Mouse (Mus musculus) liver, embryonic 15.5 days (tissue): ENCODE data around the gene Zbtb45. TPM values are rescaled to one million over a fixed set of nuclear protein-coding genes. Genes with fewer than 3 reads are reported as not detected.

Experiments used
- ATAC-seq: fragments of 200-750 bp; cut with Nextera tagmentation; 2 replicates; pipeline ENCODE4 v1.8.0; 2017; ENCODE audit warnings: moderate number of reproducible peaks, mild to moderate bottlenecking, moderate library complexity; ENCODE audit not compliant: insufficient read depth
- H3K27ac ChIP-seq: fragments of 300-500 bp; sonication (generic); replicated peaks from 2 replicates; pipeline ENCODE4 v1.5.1; 2015; ENCODE audit warnings: mild to moderate bottlenecking, inconsistent platforms
- H3K27me3 ChIP-seq: fragments of 300-500 bp; sonication (generic); 2 replicates; pipeline ENCODE4 v1.6.1; 2015; ENCODE audit warnings: mild to moderate bottlenecking, inconsistent platforms
- H3K36me3 ChIP-seq: fragments of 300-500 bp; sonication (generic); replicated peaks from 2 replicates; pipeline ENCODE4 v1.6.1; 2015; ENCODE audit warnings: moderate library complexity, mild to moderate bottlenecking, inconsistent platforms
- H3K4me1 ChIP-seq: fragments of 300-500 bp; sonication (generic); replicated peaks from 2 replicates; pipeline ENCODE4 v1.6.1; 2015; ENCODE audit warnings: inconsistent platforms
- H3K4me2 ChIP-seq: fragments of 300-500 bp; sonication (generic); 2 replicates; pipeline ENCODE4 v1.6.1; 2015; ENCODE audit warnings: moderate library complexity, mild to moderate bottlenecking, inconsistent platforms
- H3K4me3 ChIP-seq: fragments of 300-500 bp; sonication (generic); replicated peaks from 2 replicates; pipeline ENCODE4 v1.5.1; 2015; ENCODE audit warnings: mild to moderate bottlenecking, inconsistent platforms
- H3K9ac ChIP-seq: fragments of 300-500 bp; sonication (generic); 2 replicates; pipeline ENCODE4 v1.6.1; 2015; ENCODE audit warnings: moderate library complexity, mild to moderate bottlenecking, inconsistent platforms
- H3K9me3 ChIP-seq: fragments of 300-500 bp; sonication (generic); replicated peaks from 2 replicates; pipeline ENCODE4 v1.6.1; 2016; ENCODE audit warnings: inconsistent platforms
- WGBS: fragments of 180-500 bp; shearing (Covaris S2); methylation state at CpG from one replicate; pipeline ENCODE4 v1.1.7; 2015; ENCODE audit warnings: mixed read lengths; ENCODE audit not compliant: insufficient replicate concordance; 5-methylcytosine and 5-hydroxymethylcytosine counted together
- polyA plus RNA-seq: library from polyadenylated mRNA; unstranded; fragments of >200 nt; fragmentation: Nextera tagmentation; extraction: Ambion mirVana; gene quantifications from 2 replicates; pipeline ENCODE4 v1.2.1, GENCODE M21; 2015

Zbtb45 gene
- polyA plus RNA-seq, 1 experiment from 2014 or later: 11.8 TPM

DNA sequence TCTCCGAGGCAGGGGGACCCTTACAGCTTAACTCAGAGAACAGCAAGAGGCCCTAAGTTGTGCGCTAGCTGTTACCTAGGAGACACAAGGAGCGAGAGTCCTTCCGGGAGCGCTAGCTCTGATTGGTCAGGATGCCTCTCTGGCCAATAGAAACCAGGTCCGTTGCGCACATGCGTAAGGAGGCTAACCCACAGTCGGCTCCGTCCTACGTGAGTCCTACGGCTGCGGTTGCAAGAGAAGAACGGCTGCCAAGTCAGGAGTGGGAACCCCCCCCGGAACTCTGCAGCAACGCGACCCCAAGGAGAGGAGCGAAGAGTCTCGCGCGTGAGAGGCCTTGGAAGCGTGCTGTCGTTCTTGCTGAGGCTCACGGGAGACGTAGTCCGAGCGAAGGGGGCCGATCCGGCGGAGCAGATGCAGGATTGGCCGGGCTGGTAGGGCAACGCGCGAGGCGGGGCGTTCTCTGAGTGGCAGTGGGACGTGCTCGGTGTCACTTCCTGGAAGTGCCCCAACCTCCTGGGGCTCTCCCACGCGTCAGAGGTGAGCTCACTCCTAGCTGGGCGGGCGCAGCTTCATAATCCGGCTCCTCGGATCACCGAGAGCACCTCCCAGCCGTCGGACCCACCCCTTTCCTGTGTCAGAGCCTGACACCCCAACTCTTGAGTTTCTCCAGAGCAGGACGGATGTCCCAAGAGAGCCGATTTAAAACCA lies 32.0 kb downstream of the Zbtb45 start, which contains the start of gene Zfp446:
Zfp446 (plus strand) TSS at position 167 of the 708 bp plus-strand sequence.
- Histone ChIP-seq H3K4me3 (peak within 1 kb of the TSS; percentile 67), H3K36me3 (no peaks in the 10 kb centered on the region), H3K4me2 (peak within 1 kb of the TSS; percentile 96), H3K4me1 (peaks cover 28% of the 10 kb centered on the region), H3K9ac (peak within 1 kb of the TSS; percentile 78), H3K27ac (peak within 1 kb of the TSS; percentile 93), H3K27me3 (no peaks in the 10 kb centered on the region), H3K9me3 (no peaks in the 10 kb centered on the region)
- under 1% methylated on average over 49 of the region's 49 CpGs for WGBS
- ATAC-seq: peak; percentile 99

DNA sequence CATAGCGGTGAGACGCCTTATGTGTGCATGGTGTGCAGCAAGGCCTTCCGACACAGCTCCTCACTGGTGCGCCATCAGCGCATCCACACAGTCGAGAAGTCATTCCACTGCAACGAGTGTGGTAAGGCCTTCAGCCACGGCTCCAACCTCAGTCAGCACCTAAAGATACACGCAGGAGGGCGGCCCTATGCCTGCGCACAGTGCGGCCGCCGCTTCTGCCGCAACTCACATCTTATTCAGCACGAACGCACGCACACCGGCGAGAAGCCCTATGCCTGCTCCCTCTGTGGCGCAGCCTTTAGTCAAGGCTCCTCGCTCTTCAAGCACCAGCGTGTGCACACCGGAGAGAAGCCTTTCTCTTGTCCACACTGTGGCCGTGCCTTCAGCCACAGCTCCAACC lies 38.9 kb downstream of the Zbtb45 start:
- H3K9me3 ChIP-seq: no peaks in the 10 kb centered on the region
- no peak overlapping the region for H3K27ac ChIP-seq
- H3K4me3 ChIP-seq: no peak overlapping the region
- H3K27me3 ChIP-seq: no peaks in the 10 kb centered on the region
- no peak for ATAC-seq
- peaks cover 31% of the 10 kb centered on the region for H3K4me1 ChIP-seq
- 88% methylated on average over 25 of the region's 25 CpGs for WGBS
- H3K9ac ChIP-seq: no peak overlapping the region
- peaks cover 37% of the 10 kb centered on the region for H3K36me3 ChIP-seq
- H3K4me2 ChIP-seq: no peak overlapping the region

DNA sequence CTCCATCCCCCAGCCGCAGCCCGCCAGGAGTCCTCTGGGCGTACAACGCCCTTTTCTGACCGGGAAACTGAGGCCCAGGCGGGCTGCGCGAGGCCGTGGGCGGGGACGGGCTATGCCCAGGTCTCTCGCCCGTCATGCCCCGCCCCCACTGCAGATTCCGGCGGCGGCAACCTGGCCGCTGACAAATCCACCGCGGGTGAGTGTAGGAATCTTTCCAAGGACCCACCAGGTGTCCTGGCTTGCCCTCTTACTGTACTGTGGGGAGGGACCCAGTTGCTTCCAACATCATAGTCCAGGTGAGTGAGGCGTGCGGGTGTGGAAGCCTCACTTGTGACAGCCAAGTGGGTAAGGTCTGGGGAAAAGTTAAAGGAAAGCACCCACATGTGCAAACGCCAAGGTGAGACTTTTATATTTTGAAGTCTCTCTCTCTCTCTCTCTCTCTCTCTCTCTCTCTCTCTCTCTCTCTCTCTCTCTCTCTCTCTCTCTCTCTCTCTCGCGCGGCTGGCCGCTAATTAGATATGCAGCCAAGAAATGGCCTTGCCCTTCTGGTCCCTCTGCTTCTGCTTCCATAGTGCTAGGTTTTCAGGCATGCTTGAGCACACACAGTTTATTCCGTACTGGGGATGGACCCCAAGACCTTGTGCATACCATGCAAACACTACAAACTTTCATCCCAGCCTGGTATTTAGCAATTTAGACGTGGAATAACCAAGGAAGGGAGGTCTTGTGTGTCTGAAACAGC lies 43.6 kb downstream of the Zbtb45 start:
- no peaks in the 10 kb centered on the region for H3K9me3 ChIP-seq
- peak overlapping the region; percentile 73 for H3K4me3 ChIP-seq
- H3K27me3 ChIP-seq: no peaks in the 10 kb centered on the region
- WGBS: 1% methylated on average over 29 of the region's 29 CpGs
- peak overlapping the region; percentile 78 for H3K9ac ChIP-seq
- peak overlapping the region; percentile 96 for H3K4me2 ChIP-seq
- H3K27ac ChIP-seq: peak overlapping the region; percentile 89
- H3K36me3 ChIP-seq: peaks cover 28% of the 10 kb centered on the region
- H3K4me1 ChIP-seq: peaks cover 55% of the 10 kb centered on the region
- peak; percentile 86 for ATAC-seq

DNA sequence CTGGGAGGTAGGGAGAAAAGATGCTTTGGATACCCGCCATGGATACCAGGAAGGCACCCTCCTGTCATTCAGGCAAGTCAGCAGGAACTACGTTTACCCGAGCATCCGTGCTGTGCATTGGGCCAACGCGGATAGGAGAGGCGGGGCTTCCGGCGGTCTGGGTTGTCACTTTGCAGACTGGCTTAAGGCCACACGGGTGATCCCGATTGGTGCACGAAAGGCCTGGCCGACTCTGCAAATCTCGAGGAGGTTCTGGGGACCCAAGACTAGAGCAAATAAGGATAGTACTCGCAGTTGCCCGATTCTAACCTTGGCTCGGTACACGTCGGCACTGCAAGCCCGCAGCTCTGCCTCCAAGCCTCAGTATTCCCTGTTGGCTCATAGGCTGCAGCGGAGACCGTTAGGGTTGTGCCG lies 44.1 kb downstream of the Zbtb45 start, which contains the start of gene Zfp324:
Zfp324 (plus strand) TSS at position 161 of the 414 bp plus-strand sequence.
- H3K4me1 ChIP-seq: peaks cover 59% of the 10 kb centered on the region
- H3K27me3 ChIP-seq: no peaks in the 10 kb centered on the region
- H3K27ac ChIP-seq: peak within 1 kb of the TSS; percentile 89
- H3K9ac ChIP-seq: peak within 1 kb of the TSS; percentile 78
- WGBS: under 1% methylated on average over 23 of the region's 23 CpGs
- peak within 1 kb of the TSS; percentile 73 for H3K4me3 ChIP-seq
- H3K9me3 ChIP-seq: no peaks in the 10 kb centered on the region
- ATAC-seq: peak; percentile 91
- H3K4me2 ChIP-seq: peak within 1 kb of the TSS; percentile 96
- peaks cover 22% of the 10 kb centered on the region for H3K36me3 ChIP-seq

DNA sequence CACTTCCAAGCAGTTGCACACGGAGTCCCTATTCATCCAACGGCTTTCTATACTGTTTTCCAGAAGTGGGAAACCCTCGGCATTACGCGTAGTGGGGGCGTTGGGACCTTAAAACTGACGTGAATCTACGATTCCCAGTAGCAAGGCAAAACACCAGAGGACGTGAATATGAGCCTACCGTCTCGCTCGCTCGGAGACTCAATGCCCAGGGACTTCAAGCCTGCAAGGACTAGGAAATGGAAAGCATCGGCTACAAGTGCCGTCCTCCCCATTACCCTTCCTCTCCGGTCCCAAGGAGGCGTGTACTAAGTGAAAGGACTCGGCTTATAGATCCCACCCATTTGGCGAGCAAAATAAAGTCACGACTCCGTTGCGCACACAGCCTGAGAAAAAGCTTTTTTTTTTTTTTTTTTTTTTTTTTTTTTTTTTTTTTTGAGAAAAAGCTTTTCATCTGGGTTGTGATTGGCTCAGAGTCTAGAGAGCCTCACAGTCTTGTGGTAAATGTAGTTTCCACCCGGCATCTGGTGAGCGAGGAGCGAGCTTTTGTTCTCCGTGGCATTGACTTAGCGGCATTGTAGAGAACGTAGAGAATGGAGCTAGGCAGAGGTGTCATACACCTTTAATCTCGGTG lies 48.2 kb downstream of the Zbtb45 start:
- H3K27ac ChIP-seq: peak overlapping the region; percentile 72
- peaks cover 42% of the 10 kb centered on the region for H3K4me1 ChIP-seq
- ATAC-seq: peak; percentile 23; the same call in 1 of the 2 replicates
- 2% methylated on average over 29 of the region's 29 CpGs for WGBS
- H3K9ac ChIP-seq: peak overlapping the region; percentile 66
- H3K4me3 ChIP-seq: peak overlapping the region; percentile 66
- no peaks in the 10 kb centered on the region for H3K9me3 ChIP-seq
- no peaks in the 10 kb centered on the region for H3K27me3 ChIP-seq
- H3K36me3 ChIP-seq: no peaks in the 10 kb centered on the region
- H3K4me2 ChIP-seq: peak overlapping the region; percentile 79

DNA sequence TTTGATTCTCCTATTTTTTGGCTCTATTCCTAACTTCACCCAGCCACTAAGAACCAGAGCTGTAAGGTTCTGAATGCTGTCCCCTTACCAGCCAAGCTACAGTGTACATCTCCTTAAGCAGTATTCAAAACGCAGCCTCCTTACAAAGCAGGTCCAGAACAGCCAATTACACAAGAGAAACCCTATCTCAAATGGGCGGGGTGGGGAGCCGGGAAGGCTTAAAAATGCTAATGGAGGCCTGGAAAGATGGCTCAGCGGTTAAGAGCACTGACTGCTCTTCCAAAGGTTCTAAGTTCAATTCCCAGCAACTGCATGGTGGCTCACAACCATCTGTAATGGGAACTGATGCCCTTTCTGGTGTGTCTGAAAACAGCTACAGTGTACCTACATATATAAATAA lies 50.1 kb downstream of the Zbtb45 start:
- no peaks in the 10 kb centered on the region for H3K36me3 ChIP-seq
- H3K4me3 ChIP-seq: no peak overlapping the region
- 36% methylated on average over 4 of the region's 4 CpGs for WGBS
- H3K4me1 ChIP-seq: peaks cover 26% of the 10 kb centered on the region
- no peak overlapping the region for H3K4me2 ChIP-seq
- H3K27ac ChIP-seq: no peak overlapping the region
- H3K9ac ChIP-seq: no peak overlapping the region
- H3K27me3 ChIP-seq: no peaks in the 10 kb centered on the region
- no peak for ATAC-seq
- no peaks in the 10 kb centered on the region for H3K9me3 ChIP-seq

DNA sequence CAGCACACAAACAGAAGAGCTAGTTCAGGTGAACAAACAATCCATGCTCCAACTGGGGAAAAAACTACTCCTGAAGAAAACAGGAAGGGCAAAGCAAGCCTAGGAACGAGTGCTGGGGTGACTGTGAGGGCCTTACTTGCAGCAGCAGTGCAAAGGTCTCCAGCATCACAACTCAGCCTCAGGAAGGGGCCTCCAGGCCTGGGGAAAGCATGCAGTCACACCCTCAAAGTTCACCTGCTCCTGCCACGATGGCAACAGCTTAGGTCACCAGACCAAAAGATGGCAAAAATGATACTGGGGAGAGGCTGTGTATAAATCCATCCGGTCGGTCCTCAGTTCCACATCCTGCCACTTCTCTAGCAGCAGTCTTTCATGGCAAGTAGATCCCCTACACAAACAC lies 50.9 kb downstream of the Zbtb45 start:
- ATAC-seq: no peak
- no peak overlapping the region for H3K9ac ChIP-seq
- no peak overlapping the region for H3K4me2 ChIP-seq
- H3K4me1 ChIP-seq: peaks cover 22% of the 10 kb centered on the region
- WGBS: 60% methylated on average over 4 of the region's 4 CpGs
- H3K27ac ChIP-seq: no peak overlapping the region
- H3K27me3 ChIP-seq: no peaks in the 10 kb centered on the region
- no peak overlapping the region for H3K4me3 ChIP-seq
- no peaks in the 10 kb centered on the region for H3K9me3 ChIP-seq
- H3K36me3 ChIP-seq: no peaks in the 10 kb centered on the region

DNA sequence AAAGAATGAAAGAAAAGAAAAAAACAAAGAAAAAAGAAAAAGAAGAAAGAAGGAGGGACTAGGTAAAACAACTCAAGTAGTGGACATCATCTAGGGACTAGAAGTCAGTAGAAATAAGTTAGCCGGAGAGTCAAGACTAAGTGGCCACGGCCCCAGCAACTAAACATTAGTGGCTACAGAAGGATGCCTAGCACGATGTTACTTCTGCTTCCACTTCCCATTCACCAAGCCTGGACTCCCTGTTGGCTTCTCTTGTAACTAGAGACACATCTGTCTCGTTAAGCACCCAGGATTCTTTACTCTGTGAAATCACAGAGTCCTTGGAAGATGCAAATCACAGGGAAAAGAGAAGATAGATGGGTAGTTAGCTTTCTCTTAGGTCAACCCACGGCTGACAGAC lies 52.3 kb downstream of the Zbtb45 start:
- Histone ChIP-seq H3K27me3 (no peaks in the 10 kb centered on the region), H3K4me3 (no peak overlapping the region), H3K4me1 (peaks cover 18% of the 10 kb centered on the region), H3K4me2 (no peak overlapping the region), H3K36me3 (no peaks in the 10 kb centered on the region), H3K9ac (no peak overlapping the region), H3K9me3 (no peaks in the 10 kb centered on the region), H3K27ac (no peak overlapping the region)
- WGBS: 60% methylated on average over 5 of the region's 5 CpGs
- ATAC-seq: no peak

DNA sequence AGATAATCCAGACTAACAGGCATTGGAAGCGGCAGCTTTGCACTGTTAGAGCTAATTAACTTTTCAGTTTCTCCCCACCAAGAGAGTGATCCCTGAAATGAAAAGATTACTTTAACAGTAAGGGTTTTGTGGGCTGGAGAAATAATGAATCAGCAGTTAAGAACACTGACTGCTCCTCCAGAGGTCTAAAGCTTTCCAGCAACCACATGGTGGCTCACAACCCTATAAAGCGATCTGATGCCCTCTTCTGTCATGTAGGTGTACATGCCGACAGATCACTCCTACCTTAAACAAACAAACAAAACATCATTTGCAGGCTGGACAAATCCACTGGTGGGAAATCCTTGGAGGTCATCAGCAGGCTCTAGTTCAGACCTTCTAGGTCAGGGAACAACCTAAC lies 54.9 kb downstream of the Zbtb45 start:
- H3K27me3 ChIP-seq: no peaks in the 10 kb centered on the region
- H3K9ac ChIP-seq: no peak overlapping the region
- H3K36me3 ChIP-seq: no peaks in the 10 kb centered on the region
- no peaks in the 10 kb centered on the region for H3K9me3 ChIP-seq
- H3K27ac ChIP-seq: no peak overlapping the region
- peaks cover 26% of the 10 kb centered on the region for H3K4me1 ChIP-seq
- 18% methylated on average over 3 of the region's 3 CpGs for WGBS
- ATAC-seq: no peak
- no peak overlapping the region for H3K4me2 ChIP-seq
- no peak overlapping the region for H3K4me3 ChIP-seq
